ENCODE assay signal across 8 mouse cellular contexts in the genomic region with DNA sequence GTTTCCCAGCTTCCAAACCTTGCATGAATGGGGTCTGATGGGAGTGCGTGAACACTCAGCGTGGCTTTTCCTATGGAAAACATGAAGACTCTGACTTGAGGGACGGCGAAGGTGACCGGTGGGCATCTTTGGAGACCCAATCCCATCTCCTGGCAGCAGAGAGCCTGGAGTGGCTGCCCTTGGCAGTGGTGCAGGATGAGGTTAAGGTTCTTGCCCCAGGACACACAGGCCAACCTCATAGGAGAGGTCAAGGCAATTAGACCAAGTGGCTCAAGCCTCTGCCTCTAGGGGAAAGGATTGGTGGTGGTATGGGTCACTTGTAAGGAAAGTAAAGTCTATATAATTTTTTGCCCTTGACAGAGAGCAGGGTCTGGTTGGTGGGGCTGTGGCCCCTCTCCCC. TPM values are rescaled to one million over a fixed set of nuclear protein-coding genes. Genes with fewer than 3 reads are reported as not detected.
DNase-seq lines count a peak whose midpoint lies in the region; ATAC-seq and TF ChIP-seq lines count a peak whose summit lies in the region.

No protein-coding gene starts in this region.

- peak overlapping the region; percentile 95 for H3K4me3 ChIP-seq in megakaryocyte, embryonic 14.5 days (replicated peaks)
- H3K4me3 ChIP-seq in limb, embryonic 10.5 days = peak overlapping the region; percentile 65
- H3K4me3 ChIP-seq in small intestine, adult 2 months (ENCODE audit: low read depth, low read length) = peak overlapping the region; percentile 66

- WGBS in limb, embryonic 10.5 days = 59% methylated on average over 5 of the region's 5 CpGs
- 58% methylated on average over 5 of the region's 5 CpGs for WGBS in small intestine, adult 2 months

- peaks cover 67% of the 10 kb centered on the region for H3K4me1 ChIP-seq in megakaryocyte, embryonic 14.5 days
- H3K4me1 ChIP-seq in limb, embryonic 10.5 days = peaks cover 37% of the 10 kb centered on the region
- H3K4me1 ChIP-seq in small intestine, adult 2 months (ENCODE audit: control insufficient read depth, insufficient read depth, insufficient read length, low read length) = peaks cover 21% of the 10 kb centered on the region

- peak overlapping the region; percentile 94 for H3K27ac ChIP-seq in limb, embryonic 10.5 days
- peak overlapping the region; percentile 71 for H3K27ac ChIP-seq in small intestine, adult 2 months (ENCODE audit: insufficient read depth, low read depth, low read length)

- no peak for TF ChIP-seq CTCF in small intestine, adult 2 months (IDR thresholded peaks at IDR 0.05; ENCODE audit: extremely low read depth, insufficient read length, insufficient replicate concordance, low read depth, low read length)

- DNase-seq in cerebellum, adult 9-10 months = peak; percentile 26
- DNase-seq in cerebellum, postnatal 36 days = no peak
- no peak for DNase-seq in limb, embryonic 10.5 days (ENCODE audit: low spot score)
- DNase-seq in right cerebral cortex, postnatal 10 days (ENCODE audit: low spot score in 2 of 2) = no peak
- DNase-seq in left cerebral cortex, adult 11 months (ENCODE audit: low spot score) = no peak

- peaks cover 68% of the 10 kb centered on the region for H3K36me3 ChIP-seq in megakaryocyte, embryonic 14.5 days (replicated peaks; ENCODE audit: low read length)
- peaks cover 41% of the 10 kb centered on the region for H3K36me3 ChIP-seq in limb, embryonic 10.5 days
- peaks cover 19% of the 10 kb centered on the region for H3K36me3 ChIP-seq in small intestine, adult 2 months (ENCODE audit: control insufficient read depth, insufficient read depth, low read length)

- no peak for TF ChIP-seq POLR2A in small intestine, adult 2 months (IDR thresholded peaks at IDR 0.05; ENCODE audit: low read depth, low read length)

- no peak for ATAC-seq in megakaryocyte, adult 5-6 weeks (ENCODE audit: poor library complexity, severe bottlenecking)

- H3K27me3 ChIP-seq in megakaryocyte, embryonic 14.5 days (replicated peaks) = no peaks in the 10 kb centered on the region
- H3K27me3 ChIP-seq in limb, embryonic 10.5 days (ENCODE audit: low read depth, poor library complexity, severe bottlenecking) = no peaks in the 10 kb centered on the region
- no peaks in the 10 kb centered on the region for H3K27me3 ChIP-seq in small intestine, adult 2 months (ENCODE audit: control insufficient read depth, insufficient read depth, low read length)

- H3K9me3 ChIP-seq in megakaryocyte, embryonic 14.5 days = no peaks in the 10 kb centered on the region
- no peaks in the 10 kb centered on the region for H3K9me3 ChIP-seq in limb, embryonic 10.5 days (replicated peaks)

RNA-seq across cellular contexts. Expression of gene Smtn, which starts 4.3 kb away (rescaled TPM):
- polyA plus RNA-seq in megakaryocyte, embryonic 14.5 days (2012; ENCODE audit: insufficient read depth, low replicate concordance) = 117 and 173 TPM in 2 replicates
- total RNA-seq in megakaryocyte, adult 5-6 weeks (2015) = 12.2 and 12.5 TPM in 2 replicates
- 5.1 and 8.8 TPM in 2 replicates for total RNA-seq in megakaryocyte, adult 5-6 weeks (2017)
- polyA plus RNA-seq in limb, embryonic 10.5 days (2016; fragmentation: Nextera tagmentation; extraction: Ambion mirVana) = 43.0 and 52.8 TPM in 2 replicates
- 46.4 and 54.0 TPM in 2 replicates for polyA plus RNA-seq in small intestine, adult 2 months (2012; rRNA removed)

RNA-seq across cellular contexts. Expression of gene Selenom, which starts 21.6 kb away (rescaled TPM):
- polyA plus RNA-seq in megakaryocyte, embryonic 14.5 days (2012; ENCODE audit: insufficient read depth, low replicate concordance) = 262 and 336 TPM in 2 replicates
- 9.8 and 11.8 TPM in 2 replicates for total RNA-seq in megakaryocyte, adult 5-6 weeks (2015)
- total RNA-seq in megakaryocyte, adult 5-6 weeks (2017) = 2.4 and 7.6 TPM in 2 replicates
- polyA plus RNA-seq in limb, embryonic 10.5 days (2016; fragmentation: Nextera tagmentation; extraction: Ambion mirVana) = 24.4 and 35.0 TPM in 2 replicates
- 107 and 174 TPM in 2 replicates for polyA plus RNA-seq in small intestine, adult 2 months (2012; rRNA removed)

RNA-seq across cellular contexts. Expression of gene Inpp5j, which starts 31.5 kb away (rescaled TPM):
- 4.1 and 7.0 TPM in 2 replicates for polyA plus RNA-seq in megakaryocyte, embryonic 14.5 days (2012; ENCODE audit: insufficient read depth, low replicate concordance)
- 4.8 and 5.7 TPM in 2 replicates for total RNA-seq in megakaryocyte, adult 5-6 weeks (2015)
- 2.0 and 2.8 TPM in 2 replicates for total RNA-seq in megakaryocyte, adult 5-6 weeks (2017)
- polyA plus RNA-seq in limb, embryonic 10.5 days (2016; fragmentation: Nextera tagmentation; extraction: Ambion mirVana) = 0.06 and 0.09 TPM in 2 replicates
- polyA plus RNA-seq in small intestine, adult 2 months (2012; rRNA removed) = 12.9 and 22.5 TPM in 2 replicates

RNA-seq across cellular contexts. Expression of gene Pla2g3, which starts 48.0 kb away (rescaled TPM):
- 0.11 TPM in 1 of 2 replicates, not detected in the other for polyA plus RNA-seq in megakaryocyte, embryonic 14.5 days (2012; ENCODE audit: insufficient read depth, low replicate concordance)
- 0.71 and 0.75 TPM in 2 replicates for total RNA-seq in megakaryocyte, adult 5-6 weeks (2015)
- total RNA-seq in megakaryocyte, adult 5-6 weeks (2017) = 0.81 and 0.88 TPM in 2 replicates
- polyA plus RNA-seq in limb, embryonic 10.5 days (2016; fragmentation: Nextera tagmentation; extraction: Ambion mirVana) = 1.2 and 1.5 TPM in 2 replicates
- polyA plus RNA-seq in small intestine, adult 2 months (2012; rRNA removed) = 0.18 and 0.48 TPM in 2 replicates
